Mouse (Mus musculus): ENCODE measurements at regions not wholly inside any gene's neighbourhood (a gene's known extent, or its start where the extent isn't known, plus 50 kb on each side); places are given as distances from the start of the nearest gene placed in this dataset.
A peak's percentile ranks its signal among the peaks of the same experiment; 100 is the strongest.

GRCm38 (mm10) chr9:13964256-13964655 is 136.7 kb downstream of the Fam76b start:
- Histone ChIP-seq H3K27ac (ENCODE audit: low read depth, low read length) (no peak overlapping the region), H3K9ac (ENCODE audit: low read depth, low read length) (no peak overlapping the region), H3K4me3 (ENCODE audit: low read depth, low read length) (no peak overlapping the region), H3K36me3 (ENCODE audit: control insufficient read depth, insufficient read depth, low read length) (no peaks in the 10 kb centered on the region), H3K9me3 (ENCODE audit: control insufficient read depth, low read length) (no peaks in the 10 kb centered on the region), H3K4me2 (replicated peaks; ENCODE audit: low read depth, low read length) (no peak overlapping the region), H3K4me1 (replicated peaks; ENCODE audit: control insufficient read depth, insufficient read depth, low read length) (no peaks in the 10 kb centered on the region), H3K27me3 (ENCODE audit: control insufficient read depth, insufficient read depth, low read length) (no peaks in the 10 kb centered on the region)
- 88% methylated on average over 4 of the region's 4 CpGs for WGBS
- DNase-seq (ENCODE audit: low spot score) (no peak), ATAC-seq (ENCODE audit: low FRiP score) (no peak)

DNA sequence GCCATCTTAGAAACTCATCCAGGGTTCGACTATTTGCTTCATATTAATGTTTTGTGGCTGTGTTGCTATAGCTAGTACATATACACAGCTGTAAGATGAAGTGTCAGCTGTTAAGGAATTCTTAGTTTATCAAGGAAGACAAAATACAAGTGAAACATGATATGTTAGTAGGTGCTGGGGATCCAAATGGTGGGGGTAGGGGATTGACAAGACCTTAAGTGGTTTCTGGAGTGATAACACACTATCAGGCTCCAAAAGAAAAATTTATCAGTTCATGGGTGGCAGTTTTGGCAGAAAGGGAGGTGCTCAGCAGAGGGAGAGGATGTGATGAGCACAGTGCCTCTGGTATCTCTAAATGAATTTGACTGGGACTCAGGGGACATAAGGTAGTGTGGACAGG is 138.7 kb downstream of the Fam76b start:
- Histone ChIP-seq H3K4me1 (replicated peaks; ENCODE audit: control insufficient read depth, insufficient read depth, low read length) (no peaks in the 10 kb centered on the region), H3K27me3 (ENCODE audit: control insufficient read depth, insufficient read depth, low read length) (no peaks in the 10 kb centered on the region), H3K9me3 (ENCODE audit: control insufficient read depth, low read length) (no peaks in the 10 kb centered on the region), H3K4me2 (replicated peaks; ENCODE audit: low read depth, low read length) (no peak overlapping the region), H3K36me3 (ENCODE audit: control insufficient read depth, insufficient read depth, low read length) (no peaks in the 10 kb centered on the region), H3K27ac (ENCODE audit: low read depth, low read length) (no peak overlapping the region), H3K4me3 (ENCODE audit: low read depth, low read length) (no peak overlapping the region), H3K9ac (ENCODE audit: low read depth, low read length) (no peak overlapping the region)
- DNase-seq (ENCODE audit: low spot score) (no peak), ATAC-seq (ENCODE audit: low FRiP score) (no peak)
- WGBS, result 86% methylated on average over 1 of the region's 1 CpGs

GRCm38 (mm10) chr9:13969262-13969661 is 141.7 kb downstream of the Fam76b start:
- H3K4me1 ChIP-seq (replicated peaks; ENCODE audit: control insufficient read depth, insufficient read depth, low read length), result no peaks in the 10 kb centered on the region
- 78% methylated on average over 1 of the region's 1 CpGs for WGBS
- no peak for DNase-seq (ENCODE audit: low spot score)
- H3K9me3 ChIP-seq (ENCODE audit: control insufficient read depth, low read length), result no peaks in the 10 kb centered on the region
- no peak overlapping the region for H3K27ac ChIP-seq (ENCODE audit: low read depth, low read length)
- no peak overlapping the region for H3K9ac ChIP-seq (ENCODE audit: low read depth, low read length)
- no peak for ATAC-seq (ENCODE audit: low FRiP score)
- no peak overlapping the region for H3K4me3 ChIP-seq (ENCODE audit: low read depth, low read length)
- H3K36me3 ChIP-seq (ENCODE audit: control insufficient read depth, insufficient read depth, low read length), result no peaks in the 10 kb centered on the region
- H3K27me3 ChIP-seq (ENCODE audit: control insufficient read depth, insufficient read depth, low read length), result no peaks in the 10 kb centered on the region
- H3K4me2 ChIP-seq (replicated peaks; ENCODE audit: low read depth, low read length), result no peak overlapping the region

- Histone ChIP-seq H3K9ac (ENCODE audit: low read depth, low read length) (no peak overlapping the region), H3K27me3 (ENCODE audit: control insufficient read depth, insufficient read depth, low read length) (no peaks in the 10 kb centered on the region), H3K36me3 (ENCODE audit: control insufficient read depth, insufficient read depth, low read length) (no peaks in the 10 kb centered on the region), H3K27ac (ENCODE audit: low read depth, low read length) (no peak overlapping the region), H3K4me1 (replicated peaks; ENCODE audit: control insufficient read depth, insufficient read depth, low read length) (no peaks in the 10 kb centered on the region), H3K4me2 (replicated peaks; ENCODE audit: low read depth, low read length) (no peak overlapping the region), H3K4me3 (ENCODE audit: low read depth, low read length) (no peak overlapping the region), H3K9me3 (ENCODE audit: control insufficient read depth, low read length) (no peaks in the 10 kb centered on the region)
- 69% methylated on average over 4 of the region's 4 CpGs for WGBS
- ATAC-seq (ENCODE audit: low FRiP score) (no peak), DNase-seq (ENCODE audit: low spot score) (no peak)
These were observed 146.1 kb downstream of the Fam76b start for GRCm38 (mm10) chr9:13973600-13973999.

- Histone ChIP-seq H3K27me3 (ENCODE audit: control insufficient read depth, insufficient read depth, low read length) (no peaks in the 10 kb centered on the region), H3K4me3 (ENCODE audit: low read depth, low read length) (no peak overlapping the region), H3K27ac (ENCODE audit: low read depth, low read length) (no peak overlapping the region), H3K4me1 (replicated peaks; ENCODE audit: control insufficient read depth, insufficient read depth, low read length) (no peaks in the 10 kb centered on the region), H3K9ac (ENCODE audit: low read depth, low read length) (no peak overlapping the region), H3K9me3 (ENCODE audit: control insufficient read depth, low read length) (no peaks in the 10 kb centered on the region), H3K36me3 (ENCODE audit: control insufficient read depth, insufficient read depth, low read length) (no peaks in the 10 kb centered on the region), H3K4me2 (replicated peaks; ENCODE audit: low read depth, low read length) (no peak overlapping the region)
- 75% methylated on average over 1 of the region's 1 CpGs for WGBS
- no peak for DNase-seq (ENCODE audit: low spot score)
- ATAC-seq (ENCODE audit: low FRiP score), result no peak
These were observed 147.4 kb downstream of the Fam76b start for GRCm38 (mm10) chr9:13974870-13975269.

- WGBS, result 32% methylated on average over 6 of the region's 6 CpGs
- no peaks in the 10 kb centered on the region for H3K36me3 ChIP-seq (ENCODE audit: control insufficient read depth, insufficient read depth, low read length)
- H3K27ac ChIP-seq (ENCODE audit: low read depth, low read length), result no peak overlapping the region
- H3K9ac ChIP-seq (ENCODE audit: low read depth, low read length), result no peak overlapping the region
- no peaks in the 10 kb centered on the region for H3K9me3 ChIP-seq (ENCODE audit: control insufficient read depth, low read length)
- ATAC-seq (ENCODE audit: low FRiP score) (peak; percentile 45; the same call in 1 of the 2 replicates), DNase-seq (ENCODE audit: low spot score) (peak; percentile 19)
- H3K4me2 ChIP-seq (replicated peaks; ENCODE audit: low read depth, low read length), result no peak overlapping the region
- H3K27me3 ChIP-seq (ENCODE audit: control insufficient read depth, insufficient read depth, low read length), result no peaks in the 10 kb centered on the region
- H3K4me3 ChIP-seq (ENCODE audit: low read depth, low read length), result no peak overlapping the region
- H3K4me1 ChIP-seq (replicated peaks; ENCODE audit: control insufficient read depth, insufficient read depth, low read length), result no peaks in the 10 kb centered on the region
These were observed 151.3 kb downstream of the Fam76b start for GRCm38 (mm10) chr9:13978842-13979241.

DNA sequence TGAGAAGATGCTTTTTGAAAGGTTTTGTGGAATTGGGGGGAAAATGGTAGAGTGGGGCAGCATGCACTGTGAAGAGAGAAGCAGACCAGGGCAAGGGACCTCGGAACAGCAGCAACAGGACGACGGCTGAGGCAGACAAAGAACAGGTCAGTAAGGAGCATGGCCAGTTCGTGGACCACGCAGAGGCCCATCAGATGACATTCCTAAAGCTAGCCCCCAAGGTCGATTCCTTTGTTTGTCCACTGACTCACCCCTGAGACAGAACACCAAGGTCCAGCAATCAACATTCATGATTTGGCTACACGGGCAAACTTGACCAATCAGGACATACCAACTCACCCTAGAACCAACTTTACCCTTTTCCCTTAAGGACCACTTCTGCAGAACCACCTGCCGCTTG is 160.0 kb downstream of the Fam76b start:
- Histone ChIP-seq H3K4me3 (ENCODE audit: low read depth, low read length) (no peak overlapping the region), H3K9me3 (ENCODE audit: control insufficient read depth, low read length) (no peaks in the 10 kb centered on the region), H3K4me2 (replicated peaks; ENCODE audit: low read depth, low read length) (no peak overlapping the region), H3K36me3 (ENCODE audit: control insufficient read depth, insufficient read depth, low read length) (no peaks in the 10 kb centered on the region), H3K4me1 (replicated peaks; ENCODE audit: control insufficient read depth, insufficient read depth, low read length) (no peaks in the 10 kb centered on the region), H3K27ac (ENCODE audit: low read depth, low read length) (no peak overlapping the region), H3K27me3 (ENCODE audit: control insufficient read depth, insufficient read depth, low read length) (no peaks in the 10 kb centered on the region), H3K9ac (ENCODE audit: low read depth, low read length) (no peak overlapping the region)
- no peak for ATAC-seq (ENCODE audit: low FRiP score)
- WGBS, result 91% methylated on average over 8 of the region's 8 CpGs
- no peak for DNase-seq (ENCODE audit: low spot score)

- Histone ChIP-seq H3K4me3 (ENCODE audit: low read depth, low read length) (no peak overlapping the region), H3K36me3 (ENCODE audit: control insufficient read depth, insufficient read depth, low read length) (no peaks in the 10 kb centered on the region), H3K9me3 (ENCODE audit: control insufficient read depth, low read length) (no peaks in the 10 kb centered on the region), H3K4me1 (replicated peaks; ENCODE audit: control insufficient read depth, insufficient read depth, low read length) (no peaks in the 10 kb centered on the region), H3K27ac (ENCODE audit: low read depth, low read length) (no peak overlapping the region), H3K9ac (ENCODE audit: low read depth, low read length) (no peak overlapping the region), H3K4me2 (replicated peaks; ENCODE audit: low read depth, low read length) (no peak overlapping the region), H3K27me3 (ENCODE audit: control insufficient read depth, insufficient read depth, low read length) (no peaks in the 10 kb centered on the region)
- WGBS, result 90% methylated on average over 4 of the region's 4 CpGs
- ATAC-seq (ENCODE audit: low FRiP score) (no peak), DNase-seq (ENCODE audit: low spot score) (no peak)
These were observed 161.4 kb downstream of the Fam76b start for GRCm38 (mm10) chr9:13988901-13989300.

- H3K4me2 ChIP-seq (replicated peaks; ENCODE audit: low read depth, low read length), result no peak overlapping the region
- ATAC-seq (ENCODE audit: low FRiP score), result no peak
- DNase-seq (ENCODE audit: low spot score), result no peak
- WGBS, result 67% methylated on average over 7 of the region's 7 CpGs
- H3K36me3 ChIP-seq (ENCODE audit: control insufficient read depth, insufficient read depth, low read length), result no peaks in the 10 kb centered on the region
- no peak overlapping the region for H3K4me3 ChIP-seq (ENCODE audit: low read depth, low read length)
- H3K27ac ChIP-seq (ENCODE audit: low read depth, low read length), result no peak overlapping the region
- no peak overlapping the region for H3K9ac ChIP-seq (ENCODE audit: low read depth, low read length)
- H3K4me1 ChIP-seq (replicated peaks; ENCODE audit: control insufficient read depth, insufficient read depth, low read length), result no peaks in the 10 kb centered on the region
- no peaks in the 10 kb centered on the region for H3K9me3 ChIP-seq (ENCODE audit: control insufficient read depth, low read length)
- H3K27me3 ChIP-seq (ENCODE audit: control insufficient read depth, insufficient read depth, low read length), result no peaks in the 10 kb centered on the region
These were observed 163.4 kb downstream of the Fam76b start for GRCm38 (mm10) chr9:13990960-13991359.
